Mouse (Mus musculus) small intestine, adult 2 months (tissue): ENCODE measurements at regions not wholly inside any gene's neighbourhood (a gene's known extent, or its start where the extent isn't known, plus 50 kb on each side); places are given as distances from the start of the nearest gene placed in this dataset.

ENCODE experiments used
- CTCF ChIP-seq: fragments of 200-500 bp; IDR thresholded peaks from 2 replicates; pipeline ENCODE4 v1.5.1; 2012; ENCODE audit warnings: low read depth, mild to moderate bottlenecking, control low read depth, inconsistent platforms, low read length, moderate library complexity, mixed read lengths; ENCODE audit not compliant: insufficient replicate concordance, insufficient read length; ENCODE audit errors: extremely low read depth
- POLR2A ChIP-seq: fragments of 200-500 bp; IDR thresholded peaks from 2 replicates; pipeline ENCODE4 v1.6.1; 2012; ENCODE audit warnings: low read depth, mild to moderate bottlenecking, control low read depth, inconsistent platforms, low read length, moderate library complexity

DNA sequence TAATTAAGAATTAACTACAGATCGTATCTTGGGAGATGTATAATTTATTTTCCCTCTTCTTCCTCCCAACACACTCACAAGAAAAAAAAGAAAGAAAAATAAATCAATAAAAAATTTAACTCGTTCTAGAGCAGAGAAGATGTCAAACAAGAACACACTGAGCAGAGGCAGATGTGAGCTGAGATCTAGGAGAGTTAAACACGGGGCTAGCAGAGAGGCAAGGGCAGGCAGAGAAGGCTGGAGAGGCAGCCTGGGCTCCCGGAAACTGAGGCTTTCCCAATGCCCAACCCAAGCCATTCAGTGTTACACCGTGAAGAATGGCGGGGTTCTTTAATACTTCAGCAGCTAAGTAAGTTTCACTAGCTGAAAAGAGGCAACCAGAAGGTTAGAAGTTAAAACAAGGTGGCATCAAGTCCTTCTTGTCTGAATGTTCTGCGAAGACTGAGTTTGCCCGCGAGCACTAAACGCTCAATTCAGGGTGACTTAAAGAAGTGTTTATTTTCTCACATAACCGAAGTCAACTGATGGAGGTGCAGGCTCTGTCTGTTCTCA, 382.7 kb upstream of the Zfp703 start:
- TF ChIP-seq POLR2A, result no peak
- TF ChIP-seq CTCF, result no peak
